8 mouse cellular contexts compared by ENCODE assay signal in genomic region chr11:96916044-96916884, GRCm38 (mm10). TPM values are rescaled to one million over a fixed set of nuclear protein-coding genes. Genes with fewer than 3 reads are reported as not detected.
DNase-seq lines count a peak whose midpoint lies in the region; ATAC-seq and TF ChIP-seq lines count a peak whose summit lies in the region.

Gene Cdk5rap3, minus strand, starts transcription at chr11:96916496.

- H3K4me2 ChIP-seq in forebrain, embryonic 12.5 days, result peak within 1 kb of the TSS; percentile 97
- H3K4me2 ChIP-seq in heart, postnatal 0 days (ENCODE audit: low read depth, low read length), result peak within 1 kb of the TSS; percentile 81
- H3K4me2 ChIP-seq in liver, embryonic 16.5 days (ENCODE audit: low read depth, low read length), result peak within 1 kb of the TSS; percentile 97
- peak within 1 kb of the TSS; percentile 83 for H3K4me2 ChIP-seq in neural tube, embryonic 13.5 days

- peaks cover 10% of the 10 kb centered on the region for H3K27me3 ChIP-seq in E14TG2a.4 (ENCODE audit: insufficient read depth, low read length)
- H3K27me3 ChIP-seq in forebrain, embryonic 12.5 days, result peaks cover 7% of the 10 kb centered on the region; the same call in 1 of the 2 replicates
- H3K27me3 ChIP-seq in heart, postnatal 0 days (ENCODE audit: control insufficient read depth, insufficient read depth, low read length), result no peaks in the 10 kb centered on the region
- no peaks in the 10 kb centered on the region for H3K27me3 ChIP-seq in liver, embryonic 16.5 days (ENCODE audit: control insufficient read depth, insufficient read depth, low read depth, low read length)
- peaks cover 2% of the 10 kb centered on the region; the same call in 1 of the 2 replicates for H3K27me3 ChIP-seq in neural tube, embryonic 13.5 days
- no peaks in the 10 kb centered on the region for H3K27me3 ChIP-seq in testis, adult 2 months (ENCODE audit: control insufficient read depth, insufficient read depth, low read length)

- DNase-seq in c-Kit-positive CD71-positive TER-119-positive erythroid progenitor cells, embryonic 14.5 days (ENCODE audit: low spot score), result peak; percentile 99
- DNase-seq in heart, postnatal 0 days (ENCODE audit: low spot score), result peak; percentile 99
- peak; percentile 99 to 100 for DNase-seq in kidney, postnatal 4 days

- H3K4me3 ChIP-seq in E14TG2a.4 (replicated peaks; ENCODE audit: low read length), result peak within 1 kb of the TSS; percentile 89
- peak within 1 kb of the TSS; percentile 85 for H3K4me3 ChIP-seq in forebrain, embryonic 12.5 days (replicated peaks)
- peak within 1 kb of the TSS; percentile 72 for H3K4me3 ChIP-seq in heart, postnatal 0 days (ENCODE audit: low read depth, low read length)
- peak within 1 kb of the TSS; percentile 83 for H3K4me3 ChIP-seq in liver, embryonic 16.5 days (ENCODE audit: low read depth, low read length)
- H3K4me3 ChIP-seq in neural tube, embryonic 13.5 days, result peak within 1 kb of the TSS; percentile 83
- peak within 1 kb of the TSS; percentile 97 for H3K4me3 ChIP-seq in testis, adult 2 months (ENCODE audit: control insufficient read depth, low read depth, low read length)

- H3K27ac ChIP-seq in forebrain, embryonic 12.5 days, result peak within 1 kb of the TSS; percentile 78
- H3K27ac ChIP-seq in heart, postnatal 0 days (ENCODE audit: low read depth), result peak within 1 kb of the TSS; percentile 79
- peak within 1 kb of the TSS; percentile 93 for H3K27ac ChIP-seq in liver, embryonic 16.5 days (ENCODE audit: low read length)
- H3K27ac ChIP-seq in neural tube, embryonic 13.5 days (replicated peaks), result peak within 1 kb of the TSS; percentile 79
- H3K27ac ChIP-seq in testis, adult 2 months (ENCODE audit: control insufficient read depth, insufficient read depth, low read depth, low read length), result peak within 1 kb of the TSS; percentile 93

- H3K4me1 ChIP-seq in E14TG2a.4 (replicated peaks; ENCODE audit: low read depth, low read length), result peaks cover 60% of the 10 kb centered on the region
- H3K4me1 ChIP-seq in forebrain, embryonic 12.5 days, result peaks cover 16% of the 10 kb centered on the region
- H3K4me1 ChIP-seq in heart, postnatal 0 days (ENCODE audit: control insufficient read depth, insufficient read depth), result peaks cover 12% of the 10 kb centered on the region; the same call in 1 of the 2 replicates
- H3K4me1 ChIP-seq in liver, embryonic 16.5 days (ENCODE audit: control insufficient read depth, low read depth, low read length), result peaks cover 47% of the 10 kb centered on the region
- H3K4me1 ChIP-seq in neural tube, embryonic 13.5 days (replicated peaks), result peaks cover 14% of the 10 kb centered on the region
- H3K4me1 ChIP-seq in testis, adult 2 months (ENCODE audit: control insufficient read depth, insufficient read depth, low read length), result peaks cover 5% of the 10 kb centered on the region

- H3K36me3 ChIP-seq in E14TG2a.4 (ENCODE audit: insufficient read depth, low read length), result peaks cover 38% of the 10 kb centered on the region
- H3K36me3 ChIP-seq in forebrain, embryonic 12.5 days (replicated peaks), result peaks cover 18% of the 10 kb centered on the region
- peaks cover 10% of the 10 kb centered on the region; the same call in 1 of the 2 replicates for H3K36me3 ChIP-seq in heart, postnatal 0 days (replicated peaks; ENCODE audit: control insufficient read depth, insufficient read depth, low read length)
- no peaks in the 10 kb centered on the region; the same call in 1 of the 2 replicates for H3K36me3 ChIP-seq in liver, embryonic 16.5 days (ENCODE audit: control insufficient read depth, insufficient read depth)
- peaks cover 22% of the 10 kb centered on the region for H3K36me3 ChIP-seq in neural tube, embryonic 13.5 days
- no peaks in the 10 kb centered on the region; the same call in 1 of the 2 replicates for H3K36me3 ChIP-seq in testis, adult 2 months (ENCODE audit: control insufficient read depth, insufficient read depth, low read length)

- peak; percentile 59 for TF ChIP-seq CTCF in E14TG2a.4 (conservative IDR thresholded peaks at IDR 0.05; ENCODE audit: low read length)
- peak; percentile 92 for TF ChIP-seq CTCF in heart, postnatal 0 days (IDR thresholded peaks at IDR 0.05; ENCODE audit: low read depth)
- TF ChIP-seq CTCF in testis, adult 2 months (IDR thresholded peaks at IDR 0.05; ENCODE audit: control insufficient read depth, insufficient read depth, insufficient replicate concordance, low read depth, low read length), result peak; percentile 89

- ATAC-seq in forebrain, embryonic 12.5 days (ENCODE audit: low FRiP score), result peak; percentile 98
- ATAC-seq in heart, postnatal 0 days (ENCODE audit: insufficient read depth, low read depth), result peak; percentile 97
- ATAC-seq in liver, embryonic 16.5 days (ENCODE audit: low read depth), result peak; percentile 84
- ATAC-seq in neural tube, embryonic 13.5 days (ENCODE audit: low read depth), result peak; percentile 98

- no peak for TF ChIP-seq EP300 in heart, postnatal 0 days (IDR thresholded peaks at IDR 0.05; ENCODE audit: low read depth)

- H3K9ac ChIP-seq in forebrain, embryonic 12.5 days, result peak within 1 kb of the TSS; percentile 85
- H3K9ac ChIP-seq in heart, postnatal 0 days (replicated peaks; ENCODE audit: low read depth, low read length), result peak within 1 kb of the TSS; percentile 49
- peak within 1 kb of the TSS; percentile 82 for H3K9ac ChIP-seq in liver, embryonic 16.5 days (ENCODE audit: low read depth, low read length)
- peak within 1 kb of the TSS; percentile 81 for H3K9ac ChIP-seq in neural tube, embryonic 13.5 days

- WGBS in forebrain, embryonic 12.5 days, result under 1% methylated on average over 55 of the region's 55 CpGs
- WGBS in heart, postnatal 0 days, result under 1% methylated on average over 54 of the region's 55 CpGs
- under 1% methylated on average over 55 of the region's 55 CpGs for WGBS in liver, embryonic 16.5 days (ENCODE audit: insufficient replicate concordance)
- WGBS in neural tube, embryonic 13.5 days, result under 1% methylated on average over 55 of the region's 55 CpGs

- no peaks in the 10 kb centered on the region for H3K9me3 ChIP-seq in E14TG2a.4 (ENCODE audit: low read length)
- H3K9me3 ChIP-seq in forebrain, embryonic 12.5 days, result no peaks in the 10 kb centered on the region
- no peaks in the 10 kb centered on the region for H3K9me3 ChIP-seq in heart, postnatal 0 days (replicated peaks; ENCODE audit: control insufficient read depth, low read length)
- no peaks in the 10 kb centered on the region for H3K9me3 ChIP-seq in liver, embryonic 16.5 days (replicated peaks; ENCODE audit: control insufficient read depth, low read length)
- H3K9me3 ChIP-seq in neural tube, embryonic 13.5 days, result no peaks in the 10 kb centered on the region

- peak; percentile 78 for TF ChIP-seq POLR2A in testis, adult 2 months (IDR thresholded peaks at IDR 0.05; ENCODE audit: control insufficient read depth, low read depth, low read length)

RNA-seq across cellular contexts. Expression of gene Cdk5rap3, which starts in this region (rescaled TPM):
- 102 and 106 TPM in 2 replicates for polyA plus RNA-seq in forebrain, embryonic 12.5 days (2016; fragmentation: Nextera tagmentation; extraction: Ambion mirVana)
- total RNA-seq in heart, postnatal 0 days (2014; rRNA removed; ENCODE audit: low replicate concordance), result 23.6 and 25.2 TPM in 2 replicates
- polyA plus RNA-seq in heart, postnatal 0 days (2015; fragmentation: Nextera tagmentation; extraction: Ambion mirVana), result 45.1 and 46.7 TPM in 2 replicates
- polyA plus RNA-seq in liver, embryonic 16.5 days (2015; fragmentation: Nextera tagmentation; extraction: Ambion mirVana), result 36.9 and 38.8 TPM in 2 replicates
- polyA plus RNA-seq in neural tube, embryonic 13.5 days (2015; fragmentation: Nextera tagmentation; extraction: Ambion mirVana), result 79.2 and 92.0 TPM in 2 replicates
- 75.0 and 77.8 TPM in 2 replicates for polyA plus RNA-seq in testis, adult 2 months (2012; rRNA removed)

Comparison
In these comparisons a context has a peak if more than half of its experiments do, and no peak if none do; other contexts are left out.
1. Peak in every context shown above with its lines: DNase-seq, ATAC-seq, H3K4me3 ChIP-seq and H3K27ac ChIP-seq.